Mouse (Mus musculus) neural tube, embryonic 11.5 days (tissue): ENCODE data around the gene Mylk2. TPM values are rescaled to one million over a fixed set of nuclear protein-coding genes. Genes with fewer than 3 reads are reported as not detected.

Experiments used
- ATAC-seq: fragments of 200-750 bp; cut with Nextera tagmentation; 2 replicates; pipeline ENCODE4 v1.8.0; 2017; ENCODE audit warnings: moderate number of reproducible peaks, mild to moderate bottlenecking, moderate TSS enrichment, moderate library complexity; ENCODE audit not compliant: insufficient read depth, low FRiP score, low TSS enrichment
- DNase-seq: peaks from one replicate; pipeline ENCODE4 v3.0.0-alpha.2; 2015; ENCODE audit warnings: low spot score
- H3K27ac ChIP-seq: fragments of 300-500 bp; sonication (generic); 2 replicates; pipeline ENCODE4 v1.5.1; 2014; ENCODE audit warnings: low read depth, mild to moderate bottlenecking, low read length
- H3K27me3 ChIP-seq: fragments of 300-500 bp; sonication (generic); 2 replicates; pipeline ENCODE4 v1.6.1; 2014; ENCODE audit warnings: mild to moderate bottlenecking, low read length, mixed read lengths; ENCODE audit not compliant: control insufficient read depth, insufficient read depth
- H3K36me3 ChIP-seq: fragments of 300-500 bp; sonication (generic); 2 replicates; pipeline ENCODE4 v1.6.1; 2014; ENCODE audit warnings: mild to moderate bottlenecking, low read length, moderate library complexity, mixed read lengths; ENCODE audit not compliant: control insufficient read depth, insufficient read depth
- H3K4me1 ChIP-seq: fragments of 300-500 bp; sonication (generic); 2 replicates; pipeline ENCODE4 v1.6.1; 2014; ENCODE audit warnings: low read length, mixed read lengths; ENCODE audit not compliant: control insufficient read depth, insufficient read depth
- H3K4me2 ChIP-seq: fragments of 300-500 bp; sonication (generic); 2 replicates; pipeline ENCODE4 v1.6.1; 2014; ENCODE audit warnings: low read depth, mild to moderate bottlenecking, moderate library complexity
- H3K4me3 ChIP-seq: fragments of 300-500 bp; sonication (generic); 2 replicates; pipeline ENCODE4 v1.5.1; 2014; ENCODE audit warnings: low read depth, low read length
- H3K9ac ChIP-seq: fragments of 300-500 bp; sonication (generic); 2 replicates; pipeline ENCODE4 v1.6.1; 2014; ENCODE audit warnings: mild to moderate bottlenecking, low read length
- H3K9me3 ChIP-seq: fragments of 300-500 bp; sonication (generic); 2 replicates; pipeline ENCODE4 v1.6.1; 2016; ENCODE audit warnings: low read length; ENCODE audit not compliant: control insufficient read depth
- WGBS: fragments of 180-500 bp; shearing (Covaris S2); extraction: QIAGEN DNeasy Blood & Tissue Kit; methylation state at CpG from one replicate; pipeline ENCODE4 v1.1.7; 2014; 5-methylcytosine and 5-hydroxymethylcytosine counted together
- polyA plus RNA-seq: library from polyadenylated mRNA; unstranded; fragments of >200 nt; fragmentation: Nextera tagmentation; extraction: Ambion mirVana; gene quantifications from 2 replicates; pipeline ENCODE4 v1.2.1, GENCODE M21; 2014

Mylk2 gene
- polyA plus RNA-seq, 1 experiment from 2014 or later, result not detected

GRCm38 (mm10) chr2:152928988-152929370 lies 17.8 kb downstream of the Mylk2 start:
- 67% methylated on average over 3 of the region's 3 CpGs for WGBS
- ATAC-seq, result no peak

DNA sequence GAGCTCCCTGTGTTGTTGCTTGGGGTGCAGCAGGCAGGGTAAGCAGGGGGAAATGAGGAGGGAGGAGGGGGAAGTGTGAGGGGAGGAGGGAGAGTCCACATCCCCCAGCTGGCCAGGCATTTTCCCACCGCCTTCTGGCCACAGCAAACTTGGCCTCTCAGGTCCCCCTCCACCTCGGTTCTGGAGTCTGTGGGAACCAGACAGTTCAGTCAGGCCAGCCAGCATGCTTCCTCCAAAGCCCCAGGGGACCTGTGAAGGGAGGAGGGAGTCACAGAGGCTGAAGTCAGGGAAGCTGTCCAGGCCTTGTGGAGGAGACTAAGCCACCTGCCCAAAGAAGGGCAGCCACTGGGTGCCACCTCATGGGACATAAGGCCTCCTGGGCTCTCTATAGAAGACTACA lies 19.1 kb downstream of the Mylk2 start:
- no peak overlapping the region for H3K27ac ChIP-seq
- ATAC-seq (no peak), DNase-seq (no peak)
- H3K4me1 ChIP-seq, result no peaks in the 10 kb centered on the region
- WGBS, result 28% methylated on average over 2 of the region's 2 CpGs
- H3K36me3 ChIP-seq, result no peaks in the 10 kb centered on the region
- no peak overlapping the region for H3K4me2 ChIP-seq
- no peaks in the 10 kb centered on the region for H3K9me3 ChIP-seq
- no peak overlapping the region for H3K4me3 ChIP-seq
- H3K27me3 ChIP-seq, result no peaks in the 10 kb centered on the region
- no peak overlapping the region; the same call in 1 of the 2 replicates for H3K9ac ChIP-seq

More at GRCm38 (mm10) chr2:152928988-152929370, 17.8 kb downstream of the Mylk2 start:
- Histone ChIP-seq H3K27me3 (no peaks in the 10 kb centered on the region), H3K9me3 (no peaks in the 10 kb centered on the region), H3K4me3 (no peak overlapping the region), H3K36me3 (no peaks in the 10 kb centered on the region), H3K4me1 (no peaks in the 10 kb centered on the region), H3K4me2 (no peak overlapping the region), H3K9ac (no peak overlapping the region), H3K27ac (no peak overlapping the region)
- DNase-seq, result no peak

DNA sequence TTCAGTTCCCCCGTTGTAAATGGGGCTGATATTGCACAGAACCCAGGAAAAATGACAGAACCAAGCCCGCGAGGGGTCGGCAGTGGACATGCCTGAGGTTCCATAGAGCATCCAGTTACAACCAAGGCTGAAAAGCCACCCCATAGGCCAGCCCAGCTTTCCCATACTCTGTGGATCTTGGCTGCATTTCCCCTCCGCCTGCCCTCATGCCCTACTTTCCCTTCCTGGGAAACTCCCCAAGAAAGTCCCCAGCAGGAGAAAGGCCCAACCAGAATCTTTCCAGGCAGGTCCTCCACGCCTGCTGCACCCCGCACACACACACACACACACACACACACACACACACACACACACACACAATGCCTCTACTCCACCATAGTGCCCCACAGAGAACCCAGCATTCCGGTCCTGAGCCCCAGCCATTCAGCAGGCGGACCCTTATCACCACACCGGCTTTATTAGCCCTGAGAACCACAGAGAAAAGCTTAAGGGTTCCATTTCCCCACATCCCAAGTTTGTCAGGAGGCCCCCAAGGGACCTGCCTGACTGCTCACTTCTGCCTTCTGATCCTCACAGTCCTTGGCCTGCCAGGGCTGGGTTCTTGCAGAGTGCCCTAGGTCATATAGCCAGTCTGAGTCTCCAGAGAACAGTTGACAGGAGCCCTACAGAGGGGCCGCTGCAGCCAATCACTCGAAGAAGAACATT lies 20.5 kb downstream of the Mylk2 start:
- ATAC-seq, result no peak

GRCm38 (mm10) chr2:152933048-152933447 lies 21.9 kb downstream of the Mylk2 start, which contains the start of gene Foxs1:
Foxs1 (minus strand) TSS chr2:152933208.
- no peaks in the 10 kb centered on the region for H3K36me3 ChIP-seq
- H3K9me3 ChIP-seq, result no peaks in the 10 kb centered on the region
- no peaks in the 10 kb centered on the region for H3K4me1 ChIP-seq
- DNase-seq (no peak), ATAC-seq (no peak)
- no peak within 1 kb of the TSS for H3K9ac ChIP-seq
- no peak within 1 kb of the TSS for H3K4me3 ChIP-seq
- no peak within 1 kb of the TSS for H3K27ac ChIP-seq
- H3K27me3 ChIP-seq, result no peaks in the 10 kb centered on the region
- no peak within 1 kb of the TSS for H3K4me2 ChIP-seq
- WGBS, result 50% methylated on average over 9 of the region's 9 CpGs

More for the DNA sequence above, 20.5 kb downstream of the Mylk2 start:
- Histone ChIP-seq H3K4me3 (no peak overlapping the region), H3K9ac (no peak overlapping the region), H3K27me3 (no peaks in the 10 kb centered on the region), H3K4me2 (no peak overlapping the region), H3K27ac (no peak overlapping the region), H3K4me1 (no peaks in the 10 kb centered on the region), H3K9me3 (no peaks in the 10 kb centered on the region), H3K36me3 (no peaks in the 10 kb centered on the region)
- DNase-seq, result no peak
- WGBS, result 76% methylated on average over 12 of the region's 12 CpGs

DNA sequence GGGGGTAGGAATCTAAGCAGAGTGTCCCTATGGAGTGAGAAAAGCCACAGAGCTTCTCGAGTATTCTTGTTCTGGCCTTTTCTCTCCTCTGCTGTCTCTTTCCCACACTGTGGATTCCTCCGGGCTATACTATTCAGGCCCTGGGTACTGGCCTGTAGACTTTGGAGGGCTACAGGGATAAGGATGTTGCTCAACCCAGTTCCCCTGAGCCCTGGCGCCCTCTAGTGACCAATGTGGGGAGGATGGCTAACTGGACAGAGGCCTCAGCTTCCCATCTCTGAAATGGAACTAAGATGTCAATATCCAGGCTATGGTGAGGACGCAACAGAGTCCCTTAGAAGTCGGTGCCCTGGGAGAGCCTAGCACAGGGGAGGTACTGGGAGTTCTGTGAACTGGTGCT lies 22.5 kb downstream of the Mylk2 start:
- Histone ChIP-seq H3K9me3 (no peaks in the 10 kb centered on the region), H3K9ac (no peak overlapping the region), H3K27me3 (no peaks in the 10 kb centered on the region), H3K36me3 (no peaks in the 10 kb centered on the region), H3K27ac (no peak overlapping the region), H3K4me2 (no peak overlapping the region), H3K4me1 (no peaks in the 10 kb centered on the region), H3K4me3 (no peak overlapping the region)
- ATAC-seq, result no peak; the same call in 1 of the 2 replicates
- 35% methylated on average over 5 of the region's 5 CpGs for WGBS
- peak; percentile 56 for DNase-seq

DNA sequence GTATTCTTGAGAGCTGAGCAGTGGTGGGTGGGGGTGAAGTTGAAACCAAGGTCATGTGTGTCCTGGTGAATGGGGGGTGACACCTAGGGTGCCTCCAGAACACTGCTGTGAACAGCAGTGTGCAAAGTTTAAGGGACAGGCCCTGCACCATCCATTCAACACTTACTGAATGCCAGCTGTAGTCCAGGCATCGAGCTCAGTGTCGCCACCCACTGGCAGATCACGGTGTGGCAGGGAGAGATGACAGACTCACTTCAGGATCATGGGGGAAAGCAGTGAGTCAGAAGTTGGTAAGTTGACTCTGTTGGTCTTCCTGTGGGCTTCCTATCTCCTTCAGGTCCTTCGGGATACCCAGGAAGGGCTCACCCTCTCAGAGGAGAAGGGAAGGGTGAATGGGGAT lies 28.7 kb downstream of the Mylk2 start:
- Histone ChIP-seq H3K27me3 (peaks cover 40% of the 10 kb centered on the region), H3K36me3 (no peaks in the 10 kb centered on the region), H3K4me2 (no peak overlapping the region), H3K27ac (no peak overlapping the region), H3K9me3 (no peaks in the 10 kb centered on the region), H3K9ac (no peak overlapping the region), H3K4me1 (0 out of 2 replicates have a peak, but pooled peaks cover 2% of the 10 kb centered on the region), H3K4me3 (no peak overlapping the region)
- WGBS, result 11% methylated on average over 4 of the region's 4 CpGs
- DNase-seq (peak; percentile 54), ATAC-seq (no peak)

DNA sequence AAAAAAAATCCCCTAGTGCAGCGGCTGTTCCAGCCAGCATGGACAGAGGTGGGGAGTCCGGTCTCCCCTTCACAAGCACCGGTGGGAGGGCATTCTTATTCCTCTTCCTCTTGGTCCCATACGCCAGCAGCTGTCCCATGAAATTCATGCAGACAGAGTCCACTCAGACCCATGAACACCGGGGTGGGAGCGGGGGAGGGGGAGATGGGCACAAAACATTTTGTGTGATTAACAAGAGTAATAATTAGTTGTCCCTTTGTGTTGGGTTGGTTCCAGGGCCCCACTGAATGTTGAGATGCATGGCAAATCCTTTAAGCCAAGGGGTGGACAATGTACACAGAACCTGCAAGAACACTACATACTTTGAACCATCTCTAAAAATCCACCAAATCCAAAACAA lies 30.0 kb downstream of the Mylk2 start:
- no peaks in the 10 kb centered on the region for H3K9me3 ChIP-seq
- H3K27me3 ChIP-seq, result peaks cover 45% of the 10 kb centered on the region
- ATAC-seq (no peak), DNase-seq (no peak)
- no peak overlapping the region for H3K4me3 ChIP-seq
- H3K4me1 ChIP-seq, result 0 out of 2 replicates have a peak, but pooled peaks cover 2% of the 10 kb centered on the region
- no peak overlapping the region for H3K4me2 ChIP-seq
- H3K36me3 ChIP-seq, result no peaks in the 10 kb centered on the region
- WGBS, result 74% methylated on average over 6 of the region's 6 CpGs
- H3K9ac ChIP-seq, result no peak overlapping the region
- no peak overlapping the region for H3K27ac ChIP-seq

GRCm38 (mm10) chr2:152941776-152942175 lies 30.6 kb downstream of the Mylk2 start:
- DNase-seq (no peak), ATAC-seq (no peak)
- H3K36me3 ChIP-seq, result no peaks in the 10 kb centered on the region
- H3K4me2 ChIP-seq, result no peak overlapping the region
- 0 out of 2 replicates have a peak, but pooled peaks cover 2% of the 10 kb centered on the region for H3K4me1 ChIP-seq
- peaks cover 45% of the 10 kb centered on the region for H3K27me3 ChIP-seq
- no peaks in the 10 kb centered on the region for H3K9me3 ChIP-seq
- H3K4me3 ChIP-seq, result no peak overlapping the region
- WGBS, result 25% methylated on average over 7 of the region's 7 CpGs
- no peak overlapping the region for H3K9ac ChIP-seq
- H3K27ac ChIP-seq, result no peak overlapping the region

GRCm38 (mm10) chr2:152942898-152943515 lies 31.9 kb downstream of the Mylk2 start:
- Histone ChIP-seq H3K36me3 (no peaks in the 10 kb centered on the region), H3K27ac (no peak overlapping the region), H3K9me3 (no peaks in the 10 kb centered on the region), H3K4me2 (peak overlapping the region; percentile 81), H3K9ac (peak overlapping the region; percentile 29), H3K27me3 (peaks cover 45% of the 10 kb centered on the region), H3K4me1 (0 out of 2 replicates have a peak, but pooled peaks cover 2% of the 10 kb centered on the region), H3K4me3 (peak overlapping the region; percentile 40)
- WGBS, result under 1% methylated on average over 61 of the region's 65 CpGs
- no peak for DNase-seq
- no peak for ATAC-seq
